Mouse (Mus musculus): Measurements from ENCODE around the gene Ranbp9. TPM values are rescaled to one million over a fixed set of nuclear protein-coding genes. Genes with fewer than 3 reads are reported as not detected.

The Ranbp9 gene
- total RNA-seq, 4 experiments from 2014 or later = 35.9 to 46.7 (median 41.6) TPM

- DNase-seq (ENCODE audit: low spot score) = no peak
Measured at GRCm38 (mm10) chr13:43452177-43452576, 28.9 kb downstream of the Ranbp9 start.

- no peak for DNase-seq (ENCODE audit: low spot score)
Measured at GRCm38 (mm10) chr13:43450686-43451085, 30.4 kb downstream of the Ranbp9 start.

DNA sequence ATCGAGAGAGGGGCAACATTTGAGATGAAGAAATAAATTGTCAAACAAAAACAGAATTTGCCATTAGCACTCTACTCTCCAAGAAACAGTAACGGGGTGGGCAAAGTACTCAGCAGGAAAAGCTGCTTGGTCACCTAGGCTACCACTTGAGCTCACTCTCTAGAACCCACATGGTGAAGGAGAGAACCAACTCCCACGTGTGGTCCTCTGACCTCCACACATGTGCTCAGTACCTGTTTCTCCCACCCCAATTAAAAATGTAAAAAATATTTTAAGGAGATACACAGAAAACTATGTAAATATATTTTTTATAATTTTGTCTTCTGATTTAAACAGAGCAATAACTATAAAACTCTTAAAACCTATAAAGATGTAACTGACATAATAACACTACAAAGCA is 33.4 kb downstream of the Ranbp9 start:
- no peak for DNase-seq (ENCODE audit: low spot score)

DNA sequence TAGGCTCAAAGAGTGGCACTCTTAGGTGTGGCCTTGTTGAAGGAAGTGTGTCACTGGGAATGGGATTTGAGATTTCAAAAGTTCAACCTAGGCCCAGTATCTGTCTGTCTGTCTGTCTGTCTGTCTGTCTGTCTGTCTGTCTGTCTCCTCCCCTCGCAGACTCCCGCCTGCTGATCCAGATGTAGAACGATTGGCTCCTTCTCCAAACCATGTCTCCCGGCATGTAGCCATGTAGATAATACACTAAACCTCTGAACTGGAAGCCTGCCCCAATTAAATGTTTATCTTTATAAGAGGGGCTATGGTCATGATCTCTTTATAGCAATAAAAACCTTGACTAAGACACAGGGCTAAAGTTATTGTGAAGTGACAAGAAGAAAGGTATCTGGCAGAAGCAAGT is 35.3 kb downstream of the Ranbp9 start:
- no peak for DNase-seq (ENCODE audit: low spot score)

DNA sequence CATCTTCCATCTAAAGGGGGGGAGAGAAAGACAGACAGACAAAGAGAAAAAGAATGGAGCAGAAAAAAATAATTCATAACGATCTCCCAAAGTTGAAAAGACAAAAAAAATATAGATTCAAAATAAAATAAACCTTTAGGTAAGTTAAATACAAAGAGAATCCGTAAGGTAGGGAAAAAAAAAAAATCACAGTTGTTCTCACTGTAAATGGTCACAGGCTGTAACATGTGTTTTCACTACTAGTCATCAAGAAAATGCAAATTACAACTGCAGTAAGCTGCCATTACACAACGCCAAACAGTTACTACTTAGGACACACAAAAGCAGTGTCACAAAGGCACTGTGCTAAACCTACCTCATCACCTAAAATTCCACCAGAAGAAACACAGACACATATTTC is 36.4 kb downstream of the Ranbp9 start:
- no peak for DNase-seq (ENCODE audit: low spot score)

- DNase-seq (ENCODE audit: low spot score) = no peak
Measured at GRCm38 (mm10) chr13:43443706-43444105, 37.4 kb downstream of the Ranbp9 start.

GRCm38 (mm10) chr13:43442551-43442950 is 38.5 kb downstream of the Ranbp9 start:
- no peak for DNase-seq (ENCODE audit: low spot score)

DNA sequence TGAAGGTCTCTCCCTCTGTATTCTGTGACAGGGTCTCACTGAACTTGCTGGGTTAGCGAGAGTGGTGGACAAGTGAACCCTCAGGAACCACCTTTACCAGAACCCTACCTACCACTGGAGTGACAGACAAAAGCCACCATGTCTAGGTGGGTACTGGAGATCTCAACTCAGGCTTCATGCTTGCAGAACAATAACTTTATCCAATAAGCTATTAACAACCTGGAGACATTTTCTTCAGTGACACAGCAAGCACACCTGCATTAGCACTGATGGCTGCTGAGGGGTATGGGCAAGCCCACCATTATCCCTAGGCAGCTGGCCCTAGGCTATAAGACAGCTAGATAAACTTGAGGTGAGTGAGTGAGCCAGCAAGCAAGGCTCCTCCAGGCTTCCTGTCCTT is 40.7 kb downstream of the Ranbp9 start:
- DNase-seq (ENCODE audit: low spot score) = no peak

GRCm38 (mm10) chr13:43433395-43433794 is 47.7 kb downstream of the Ranbp9 start:
- DNase-seq (ENCODE audit: low spot score) = no peak

DNA sequence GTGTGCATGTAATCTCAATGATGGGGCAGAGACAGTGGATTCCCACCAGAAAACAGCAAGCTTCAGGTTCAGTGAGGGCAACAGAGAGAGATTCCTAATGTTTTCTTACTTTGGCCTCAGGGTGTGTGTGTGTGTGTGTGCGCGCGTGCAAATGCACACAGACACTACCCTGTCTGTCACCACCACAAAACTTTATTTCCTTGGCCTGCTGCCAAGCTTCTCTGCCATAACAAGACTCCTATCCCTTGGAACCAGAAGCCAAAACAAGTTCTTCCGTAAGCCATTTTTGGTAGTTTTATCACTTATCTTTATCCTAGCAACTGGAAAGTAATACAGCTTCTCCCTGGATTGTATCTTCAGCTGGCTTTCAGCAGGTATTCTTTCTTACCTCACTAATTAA is 52.6 kb downstream of the Ranbp9 start:
- no peak for DNase-seq (ENCODE audit: low spot score)

DNA sequence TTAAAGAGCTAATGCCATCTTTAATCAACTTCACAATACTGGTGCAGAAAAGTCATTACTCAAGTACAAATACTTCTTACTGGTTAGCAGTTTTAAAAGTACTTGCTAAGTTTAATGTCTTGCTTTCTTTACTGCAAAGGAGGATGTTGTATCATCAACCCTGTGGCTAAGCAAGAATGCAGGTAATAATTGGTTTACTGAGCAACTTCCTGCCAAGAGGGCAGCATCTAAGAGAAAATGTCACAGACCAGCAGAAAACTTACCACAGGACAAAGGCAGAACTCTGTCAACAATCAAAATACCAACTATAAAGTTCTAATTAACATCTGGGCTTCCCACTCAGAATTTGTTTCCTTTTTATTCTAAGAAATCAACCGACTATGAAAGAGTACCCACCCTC is 65.8 kb downstream of the Ranbp9 start:
- no peak for DNase-seq (ENCODE audit: low spot score)

- no peak for DNase-seq (ENCODE audit: low spot score)
Measured at GRCm38 (mm10) chr13:43413611-43414010, 67.5 kb downstream of the Ranbp9 start.

GRCm38 (mm10) chr13:43412311-43412710 is 68.8 kb downstream of the Ranbp9 start:
- no peak for DNase-seq (ENCODE audit: low spot score)

DNA sequence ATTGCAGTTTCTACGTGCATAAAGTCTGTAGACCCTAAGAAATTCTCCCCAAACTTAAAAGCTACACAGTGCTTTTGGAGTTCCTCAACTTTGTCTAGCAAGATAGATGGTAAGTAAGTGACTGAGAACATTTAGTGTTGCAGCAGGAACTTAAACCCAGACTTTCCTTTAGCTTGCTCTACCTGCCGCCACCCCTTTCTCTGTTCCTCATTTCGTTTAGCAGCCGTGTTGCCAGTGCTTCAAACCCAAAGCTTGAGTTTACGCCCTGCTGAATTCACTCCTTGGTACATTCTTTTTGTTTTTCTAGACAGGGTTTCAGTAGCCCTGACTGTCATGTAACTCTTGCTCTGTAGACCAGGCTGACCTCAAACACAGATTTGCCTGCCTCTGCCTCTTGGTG is 81.5 kb downstream of the Ranbp9 start:
- DNase-seq (ENCODE audit: low spot score) = no peak

- peak; percentile 93 for DNase-seq (ENCODE audit: low spot score)
Measured at GRCm38 (mm10) chr13:43398297-43399080, 82.6 kb downstream of the Ranbp9 start, which contains the start of gene Nol7. Nol7 (plus strand) TSS chr13:43398390.

DNA sequence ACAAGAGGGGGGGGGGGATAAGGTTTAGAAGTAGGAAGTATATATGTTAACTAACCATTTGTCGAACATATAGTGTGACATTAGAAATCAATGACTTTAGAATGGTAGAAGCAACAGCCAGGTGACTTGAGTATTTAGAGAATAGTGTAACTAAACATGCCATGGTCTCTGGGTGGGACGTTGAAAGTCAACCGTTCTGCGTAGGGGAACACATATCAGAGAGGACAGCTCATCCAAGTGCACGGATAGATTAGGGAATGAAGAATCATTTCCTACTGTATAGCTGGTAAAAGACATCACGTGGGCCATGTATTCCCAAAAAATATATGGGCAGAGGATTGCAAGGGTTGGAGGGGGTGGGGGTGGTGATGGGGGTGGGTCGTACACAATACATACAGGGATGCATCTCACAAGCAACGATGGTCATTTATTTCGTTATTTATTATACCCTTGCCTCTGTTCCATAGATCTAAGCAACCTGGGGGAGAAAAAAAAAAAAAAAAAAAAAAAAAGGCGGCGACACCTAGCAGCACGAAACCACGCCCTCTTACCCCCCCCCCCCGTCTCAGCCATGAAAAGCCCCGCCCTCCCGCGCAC is 83.3 kb downstream of the Ranbp9 start:
- DNase-seq (ENCODE audit: low spot score) = no peak

- no peak for DNase-seq (ENCODE audit: low spot score)
Measured at GRCm38 (mm10) chr13:43385321-43385720, 95.8 kb downstream of the Ranbp9 start.

DNA sequence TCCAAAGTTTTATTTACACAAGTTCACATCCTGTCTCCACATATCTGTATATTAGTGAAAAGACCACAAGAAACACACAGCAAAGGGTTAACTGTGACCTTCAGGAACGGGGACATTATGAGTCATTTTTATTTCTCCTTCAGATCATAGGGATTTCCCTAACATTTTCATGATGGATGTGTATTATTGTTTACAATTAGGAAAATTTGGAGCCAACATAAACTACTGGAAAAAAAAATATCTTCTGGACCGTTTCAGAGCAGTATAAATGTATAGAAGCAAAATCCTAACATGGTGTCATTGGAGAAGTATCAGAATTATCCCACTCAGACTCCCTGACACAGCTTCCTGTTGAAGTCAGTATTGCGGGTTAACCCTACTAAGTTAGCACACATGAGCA is 101.1 kb downstream of the Ranbp9 start:
- DNase-seq (ENCODE audit: low spot score) = no peak

- DNase-seq (ENCODE audit: low spot score) = no peak
Measured at GRCm38 (mm10) chr13:43374918-43375432, 106.1 kb downstream of the Ranbp9 start.

GRCm38 (mm10) chr13:43374205-43374604 is 106.9 kb downstream of the Ranbp9 start:
- no peak for DNase-seq (ENCODE audit: low spot score)

- DNase-seq (ENCODE audit: low spot score) = no peak
Measured at GRCm38 (mm10) chr13:43372892-43373291, 108.2 kb downstream of the Ranbp9 start.

GRCm38 (mm10) chr13:43370063-43370462 is 111.0 kb downstream of the Ranbp9 start:
- no peak for DNase-seq (ENCODE audit: low spot score)

DNA sequence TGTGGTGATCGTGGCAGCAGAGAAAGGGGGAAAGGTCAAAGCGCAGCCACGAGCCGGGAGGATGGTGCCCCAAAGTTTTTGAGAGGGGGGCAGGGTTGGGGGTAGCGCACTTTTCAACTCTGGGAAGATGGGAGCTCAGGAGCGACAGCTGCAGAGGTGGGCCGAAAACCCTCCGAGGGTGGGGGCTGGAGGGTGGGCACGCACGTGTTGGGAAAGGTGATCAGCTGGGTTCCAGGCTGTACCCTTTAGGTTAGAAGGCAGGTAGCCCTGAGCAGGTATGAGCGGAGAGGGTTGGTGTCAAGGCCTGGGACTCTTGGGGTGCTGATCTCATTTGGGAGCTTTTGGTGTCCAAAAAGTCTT is 115.3 kb downstream of the Ranbp9 start:
- DNase-seq (ENCODE audit: low spot score) = no peak
